Mouse (Mus musculus) megakaryocyte, embryonic 14.5 days (primary cell): ENCODE data around the gene Rhebl1.

Experiments used
- FLI1 ChIP-seq: IDR thresholded peaks from 2 replicates; pipeline ENCODE4 v1.6.1; 2012; ENCODE audit warnings: low read length, inconsistent platforms, mixed read lengths
- GATA1 ChIP-seq: IDR thresholded peaks from 3 replicates; pipeline ENCODE4 v1.6.1; 2012; ENCODE audit warnings: mixed read lengths, low read length, inconsistent platforms, borderline replicate concordance

DNA sequence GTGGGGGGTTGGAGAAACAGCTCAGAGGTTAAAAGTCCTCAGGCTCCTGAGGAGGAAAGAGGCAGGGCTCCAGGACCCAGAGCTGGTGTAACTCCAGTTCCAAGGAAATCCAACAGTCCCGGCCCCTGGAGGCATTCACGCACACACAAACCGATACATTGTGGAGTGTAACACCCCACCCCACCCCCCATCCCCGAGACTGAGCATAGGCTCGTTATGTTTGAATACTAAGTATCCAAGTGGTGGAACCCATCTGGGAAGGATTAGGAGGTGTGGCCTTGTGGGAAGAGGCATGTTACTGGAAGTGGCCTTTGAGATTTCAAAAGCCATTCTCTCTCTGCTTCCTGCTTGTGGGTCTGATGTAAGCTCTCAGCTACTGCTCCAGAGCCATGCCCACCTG is 27.2 kb upstream of the Rhebl1 start:
- no peak for TF ChIP-seq GATA1
- no peak for TF ChIP-seq FLI1
